Mouse (Mus musculus) liver, embryonic 18 days (tissue): ENCODE data around the gene Aoc1. TPM values are rescaled to one million over a fixed set of nuclear protein-coding genes. Genes with fewer than 3 reads are reported as not detected.

Experiments used
- polyA plus RNA-seq: library from polyadenylated mRNA; depleted of rRNA; stranded (reverse); fragments of >200 nt; gene quantifications from 2 replicates; pipeline ENCODE4 v1.2.3, GENCODE M21; 2012; rRNA removed

Aoc1 gene
- 0.08 and 0.23 TPM in 2 replicates for polyA plus RNA-seq

DNA sequence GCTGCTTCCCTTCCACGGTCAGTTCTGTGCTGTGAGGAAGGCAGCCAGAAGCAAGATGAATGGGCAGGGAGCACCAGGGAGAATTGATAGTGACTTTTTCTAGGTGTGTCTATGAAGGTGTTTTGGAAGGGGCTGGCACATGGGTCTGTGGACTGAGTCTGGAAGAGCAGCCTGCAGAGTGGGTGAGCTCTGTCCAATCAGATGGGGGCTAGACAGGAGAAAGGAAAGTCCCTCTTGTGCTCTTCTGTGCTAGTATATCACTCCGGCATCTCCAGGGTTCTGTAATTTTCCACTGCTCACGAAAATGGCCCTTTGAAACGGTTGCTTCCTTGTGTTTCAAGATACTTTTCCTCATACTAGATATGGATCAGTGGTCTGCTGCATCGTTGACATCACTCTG, at the start of gene Aoc1:
Gene Aoc1 (plus strand): TSS at position 301 of the 400 bp plus-strand sequence.

DNA sequence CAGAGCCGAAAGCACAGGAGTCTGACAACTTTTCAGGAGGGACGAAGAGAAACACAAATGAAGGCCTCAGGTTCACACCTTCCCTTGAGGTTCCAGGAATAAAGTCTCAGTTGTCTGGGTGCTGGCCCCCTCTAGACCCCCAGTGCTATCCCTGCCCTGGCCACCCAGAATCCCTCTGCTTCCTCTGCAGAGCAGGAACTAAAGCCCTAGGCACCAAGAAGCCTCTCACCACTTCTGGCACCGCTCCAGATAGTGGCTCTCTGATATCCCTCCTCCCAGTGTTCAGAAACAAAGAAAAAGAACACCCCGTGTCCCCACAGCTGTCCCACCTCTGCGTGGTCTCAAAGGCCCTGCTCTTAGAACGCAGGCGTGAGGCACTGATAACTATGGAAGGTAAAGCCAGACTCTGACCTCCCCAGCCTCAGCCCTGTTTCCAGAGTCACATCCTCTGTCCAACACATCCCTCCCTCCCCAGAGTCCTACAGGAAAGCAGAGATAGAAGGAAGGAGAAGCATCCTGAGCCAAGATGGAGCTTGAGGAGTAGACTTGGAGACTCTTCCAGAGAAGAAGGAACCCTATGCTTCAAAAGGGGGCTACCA, 32.2 kb upstream of the Aoc1 start, which contains the start of gene Tmem176a:
Gene Tmem176a (plus strand): TSS at position 549 of the 599 bp plus-strand sequence.

DNA sequence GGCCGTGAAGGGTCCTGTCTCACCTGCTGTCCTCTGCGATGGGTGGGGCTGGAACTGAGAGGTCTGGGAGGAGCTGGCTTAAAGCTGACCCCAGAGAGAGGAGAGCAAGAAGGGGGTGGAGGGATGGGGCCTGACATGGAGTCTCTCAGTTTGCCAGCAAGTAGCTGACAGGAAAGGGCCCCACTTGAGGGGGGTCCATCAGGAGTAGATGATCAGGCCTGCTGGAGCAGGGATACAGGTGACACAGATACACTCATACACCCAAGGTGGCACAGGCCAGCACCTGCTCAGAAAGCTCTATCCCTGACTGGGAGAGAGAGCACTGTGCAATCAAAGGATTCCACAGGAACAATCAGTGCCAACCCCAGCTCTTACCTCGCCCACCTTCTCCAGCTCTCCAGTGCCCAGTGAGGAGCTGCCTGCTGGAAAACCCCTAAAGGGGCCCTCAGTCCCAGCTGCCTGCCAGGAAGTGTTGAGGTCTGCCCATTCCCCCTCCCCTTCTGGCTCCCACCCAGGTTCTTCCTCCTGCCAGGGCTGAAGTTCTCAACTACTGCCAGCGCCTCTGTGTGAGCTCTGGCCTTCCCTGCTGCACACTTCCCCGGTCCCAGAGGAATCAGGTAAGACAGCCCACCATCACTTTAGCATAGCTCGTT, 31.6 kb upstream of the Aoc1 start, which contains the start of gene Tmem176b:
Gene Tmem176b (minus strand): TSS at position 524 of the 653 bp plus-strand sequence.

DNA sequence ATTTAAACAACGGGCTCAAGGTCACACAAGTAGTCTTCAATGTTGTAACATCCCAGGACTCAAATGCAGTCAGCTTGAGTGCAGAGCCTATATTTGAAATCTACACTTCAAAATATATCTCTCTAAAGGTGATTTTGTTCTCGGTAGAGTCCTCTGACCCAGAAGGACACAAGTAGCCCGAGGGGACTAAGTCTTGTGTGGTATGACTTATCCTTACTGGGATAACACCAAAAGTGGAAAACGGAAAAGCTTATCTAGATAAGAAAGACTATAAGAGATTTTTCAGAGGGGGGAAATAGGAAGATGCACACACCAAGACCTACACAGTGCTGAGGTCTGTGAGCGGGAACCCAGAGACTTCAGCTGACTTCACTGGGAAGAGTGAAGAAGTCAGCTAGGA, 56.9 kb downstream of the Aoc1 start, which contains the start of gene 1600015I10Rik:
Gene 1600015I10Rik (plus strand): TSS at position 301 of the 400 bp plus-strand sequence.

Other genes starting within 250 kb of the Aoc1 start
- 0.20 and 0.21 TPM in 2 replicates for gene AI854703, start 246.1 kb upstream of the Aoc1 start, polyA plus RNA-seq
- 2.7 and 3.0 TPM in 2 replicates for gene Gimap8, start 225.7 kb upstream of the Aoc1 start, polyA plus RNA-seq
- gene Gimap9, start 196.8 kb upstream of the Aoc1 start, polyA plus RNA-seq: 6.6 and 7.7 TPM in 2 replicates
- gene Gimap4, start 188.3 kb upstream of the Aoc1 start, polyA plus RNA-seq: 11.2 and 11.3 TPM in 2 replicates
- gene Gimap6, start 164.7 kb upstream of the Aoc1 start, polyA plus RNA-seq: 8.6 and 9.2 TPM in 2 replicates
- gene Gm28053, start 154.3 kb upstream of the Aoc1 start, polyA plus RNA-seq: 0.65 and 0.77 TPM in 2 replicates
- 0.06 and 0.25 TPM in 2 replicates for gene Gimap7, start 154.3 kb upstream of the Aoc1 start, polyA plus RNA-seq
- 2.8 and 3.0 TPM in 2 replicates for gene Gimap1, start 133.8 kb upstream of the Aoc1 start, polyA plus RNA-seq
- 3.1 TPM in 2 replicates for gene Gimap5, start 126.7 kb upstream of the Aoc1 start, polyA plus RNA-seq
- gene Gimap3, start 102.0 kb upstream of the Aoc1 start, polyA plus RNA-seq: 0.42 and 0.68 TPM in 2 replicates
- 58.6 and 68.3 TPM in 2 replicates for gene Tmem176a, start 32.0 kb upstream of the Aoc1 start, polyA plus RNA-seq
- gene Tmem176b, start 31.4 kb upstream of the Aoc1 start, polyA plus RNA-seq: 220 and 232 TPM in 2 replicates
- not detected in 2 replicates for gene 1600015I10Rik, start 57.0 kb downstream of the Aoc1 start, polyA plus RNA-seq
- gene Doxl2, start 102.1 kb downstream of the Aoc1 start, polyA plus RNA-seq: not detected in 2 replicates
- gene Svs1, start 114.0 kb downstream of the Aoc1 start, polyA plus RNA-seq: not detected in 2 replicates
- gene Gpnmb, start 163.7 kb downstream of the Aoc1 start, polyA plus RNA-seq: 0.38 and 0.46 TPM in 2 replicates
- 14.3 and 14.5 TPM in 2 replicates for gene Malsu1, start 200.9 kb downstream of the Aoc1 start, polyA plus RNA-seq